Mouse (Mus musculus): ENCODE measurements around the gene Glis3.

The Glis3 gene

GRCm38 (mm10) chr19:28328444-28329110 is 351.3 kb downstream of the Glis3 start:
- DNase-seq (ENCODE audit: low read depth) = no peak

DNA sequence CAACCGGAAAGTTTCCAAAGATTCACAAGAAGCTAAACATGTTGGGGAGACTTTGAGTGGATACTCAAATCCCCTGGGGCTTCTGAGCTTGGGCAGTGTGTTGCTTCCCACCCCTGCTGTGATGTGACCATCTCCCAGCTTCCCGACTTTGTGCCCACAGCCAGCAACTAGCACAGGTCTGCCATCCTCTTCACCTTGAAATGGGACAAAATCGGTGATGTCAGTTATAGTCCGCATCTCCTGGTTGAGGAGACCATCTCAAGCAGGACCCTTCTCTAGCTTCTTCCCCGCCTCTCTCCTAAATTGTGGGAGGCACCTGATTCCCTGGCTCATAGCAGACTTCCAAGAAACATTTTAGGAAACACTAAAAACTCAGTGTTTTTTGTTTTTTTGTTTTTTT is 352.3 kb downstream of the Glis3 start:
- DNase-seq (ENCODE audit: low read depth) = no peak

DNA sequence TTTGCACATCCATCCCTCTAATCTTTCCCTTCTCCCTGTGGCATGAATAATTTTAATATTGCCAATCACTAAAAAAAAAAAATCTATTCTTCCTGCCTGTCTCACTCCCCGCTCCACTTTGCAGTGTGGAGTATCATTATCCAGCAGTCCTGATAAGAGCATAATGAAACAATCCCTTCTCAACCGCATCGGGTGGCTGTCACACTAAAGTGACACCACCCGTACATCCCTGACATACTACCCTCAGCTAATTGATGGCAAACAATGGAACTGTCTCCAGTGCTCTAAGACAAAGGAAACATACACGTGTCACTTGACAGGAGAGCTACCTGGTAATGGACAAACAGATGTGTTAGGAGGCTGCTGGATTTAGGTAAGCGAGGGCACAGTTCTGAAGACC is 373.8 kb downstream of the Glis3 start:
- no peak for DNase-seq (ENCODE audit: low read depth)

DNA sequence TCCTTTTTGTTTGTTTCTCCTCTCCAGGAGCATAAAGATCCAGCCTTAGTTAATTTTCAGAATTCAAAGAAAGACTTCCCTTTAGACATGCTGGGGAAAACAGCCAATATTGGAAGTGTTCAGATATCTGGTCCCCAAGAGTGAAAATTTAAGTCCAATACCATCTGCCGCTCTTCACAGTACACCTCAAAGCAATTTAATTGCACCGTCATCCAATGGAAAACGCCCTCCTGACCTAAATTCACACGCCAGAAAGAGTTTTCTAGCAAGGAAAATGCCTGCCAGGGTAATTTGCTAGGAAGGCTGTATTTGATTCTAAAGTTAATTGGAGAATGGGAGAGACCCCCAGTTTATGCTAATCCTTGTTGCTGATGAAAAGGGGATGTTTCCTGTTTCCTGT is 374.4 kb downstream of the Glis3 start:
- DNase-seq (ENCODE audit: low read depth) = no peak

- DNase-seq (ENCODE audit: low read depth) = no peak
Measured at GRCm38 (mm10) chr19:28302831-28303242, 377.0 kb downstream of the Glis3 start.

- DNase-seq (ENCODE audit: low read depth) = no peak
Measured at GRCm38 (mm10) chr19:28300226-28300625, 379.7 kb downstream of the Glis3 start.

GRCm38 (mm10) chr19:28299211-28299775 is 380.6 kb downstream of the Glis3 start:
- DNase-seq (ENCODE audit: low read depth) = no peak

GRCm38 (mm10) chr19:28298669-28299068 is 381.2 kb downstream of the Glis3 start:
- DNase-seq (ENCODE audit: low read depth) = no peak

GRCm38 (mm10) chr19:28291596-28291995 is 388.3 kb downstream of the Glis3 start:
- DNase-seq (ENCODE audit: low read depth) = no peak

DNA sequence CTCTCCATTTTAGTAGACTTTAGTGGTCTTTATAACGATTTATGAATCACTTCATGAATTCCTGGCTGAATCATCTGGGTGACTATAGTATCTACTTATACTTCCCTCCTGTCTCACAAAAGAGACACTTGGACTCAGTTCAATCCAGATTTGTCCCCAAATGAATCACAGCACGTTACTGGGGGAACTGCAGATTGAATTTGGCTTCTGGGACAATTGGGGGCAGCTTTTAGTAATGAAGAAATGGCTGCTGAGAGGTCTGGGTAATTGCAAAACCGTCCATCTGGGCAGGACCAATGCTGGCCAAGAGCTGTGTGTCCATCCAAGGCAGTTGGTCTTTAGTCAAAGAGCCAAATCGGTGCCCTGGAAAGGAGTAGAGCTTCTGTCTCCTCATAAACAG is 390.4 kb downstream of the Glis3 start:
- DNase-seq (ENCODE audit: low read depth) = no peak

GRCm38 (mm10) chr19:28287431-28287830 is 392.4 kb downstream of the Glis3 start:
- no peak for DNase-seq (ENCODE audit: low read depth)

- no peak for DNase-seq (ENCODE audit: low read depth)
Measured at GRCm38 (mm10) chr19:28284098-28284569, 395.7 kb downstream of the Glis3 start.

DNA sequence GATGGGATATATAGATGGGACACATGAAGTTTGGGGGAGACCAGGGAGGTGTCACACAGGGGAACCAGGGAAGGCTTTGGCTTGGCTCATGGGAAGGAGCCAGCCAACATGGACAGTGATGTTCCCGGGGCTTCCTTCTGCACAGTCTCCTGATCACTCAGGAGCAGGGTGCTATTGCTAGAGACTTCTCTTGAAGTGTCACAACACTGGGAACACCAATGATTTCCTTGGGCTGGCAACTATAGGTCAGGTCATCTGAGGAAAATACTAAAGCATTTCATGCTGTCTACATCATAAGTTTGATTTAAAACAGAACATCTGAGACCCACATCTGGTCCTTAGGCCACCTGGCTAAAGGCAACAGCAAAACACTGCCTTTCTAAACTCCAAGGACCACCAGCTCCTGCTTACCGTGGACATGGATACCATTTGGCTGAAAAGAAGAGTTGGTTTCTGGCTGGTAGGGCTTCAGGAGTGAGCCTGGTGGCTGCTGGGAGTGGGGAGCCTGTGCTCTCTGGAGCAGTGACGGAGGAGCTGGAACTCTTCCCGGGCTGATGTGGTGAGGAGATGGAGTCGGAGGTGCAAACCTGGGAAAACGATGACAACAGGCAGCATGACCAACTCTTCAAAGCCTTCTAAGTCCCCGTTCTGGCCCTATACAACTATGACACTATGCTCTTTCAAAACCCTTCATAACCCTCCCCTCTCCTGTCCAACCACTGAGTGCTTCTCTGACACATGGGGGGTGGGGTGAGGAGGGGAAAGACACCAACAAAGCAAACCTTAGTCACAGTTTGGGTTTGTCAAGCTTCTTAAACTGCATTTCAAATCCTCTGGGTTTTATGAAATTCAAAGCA is 396.4 kb downstream of the Glis3 start:
- DNase-seq (ENCODE audit: low read depth) = no peak

- no peak for DNase-seq (ENCODE audit: low read depth)
Measured at GRCm38 (mm10) chr19:28281405-28281804, 398.5 kb downstream of the Glis3 start.

DNA sequence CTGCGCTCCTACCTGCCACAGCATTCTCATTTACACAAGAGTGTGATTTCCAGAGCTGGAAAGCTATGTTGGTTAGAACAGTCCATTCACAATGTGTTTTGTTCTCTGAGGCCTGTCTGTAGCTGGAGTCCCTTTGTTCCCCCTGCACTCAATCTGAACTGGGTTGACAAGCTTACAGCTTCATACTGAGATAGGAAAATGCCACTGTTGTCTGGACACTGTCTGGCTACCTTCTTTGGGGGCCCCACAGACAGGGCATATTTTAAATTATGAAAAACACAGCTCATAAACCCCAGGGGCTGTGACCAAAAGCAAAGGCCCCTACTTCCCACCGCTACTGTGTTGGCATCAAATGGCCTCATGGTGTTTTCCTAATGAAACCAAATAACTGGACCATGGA is 402.8 kb downstream of the Glis3 start:
- DNase-seq (ENCODE audit: low read depth) = no peak

DNA sequence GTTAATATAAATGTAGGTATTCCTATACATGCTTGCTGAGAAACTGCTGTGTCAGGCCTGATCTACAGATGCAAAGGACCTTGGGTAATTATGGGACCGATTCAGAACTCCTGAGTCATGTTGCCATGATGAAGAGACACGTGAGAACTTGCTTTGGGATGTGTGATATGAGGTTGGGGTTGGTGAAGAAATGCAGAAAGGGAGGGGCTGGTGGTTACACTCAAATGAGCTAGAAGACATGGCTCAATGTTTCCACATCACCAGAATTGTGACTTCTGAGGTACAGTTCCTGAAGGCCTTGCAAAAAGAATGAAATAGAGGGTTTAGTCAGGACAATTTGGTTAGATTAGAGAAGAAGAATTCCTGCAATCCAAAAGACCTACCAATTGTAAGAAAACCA is 405.4 kb downstream of the Glis3 start:
- DNase-seq (ENCODE audit: low read depth) = no peak

GRCm38 (mm10) chr19:28273946-28274345 is 405.9 kb downstream of the Glis3 start:
- DNase-seq (ENCODE audit: low read depth) = no peak

GRCm38 (mm10) chr19:28266850-28267249 is 413.0 kb downstream of the Glis3 start:
- DNase-seq (ENCODE audit: low read depth) = no peak

- DNase-seq (ENCODE audit: low read depth) = no peak
Measured at GRCm38 (mm10) chr19:28265776-28266175, 414.1 kb downstream of the Glis3 start.

DNA sequence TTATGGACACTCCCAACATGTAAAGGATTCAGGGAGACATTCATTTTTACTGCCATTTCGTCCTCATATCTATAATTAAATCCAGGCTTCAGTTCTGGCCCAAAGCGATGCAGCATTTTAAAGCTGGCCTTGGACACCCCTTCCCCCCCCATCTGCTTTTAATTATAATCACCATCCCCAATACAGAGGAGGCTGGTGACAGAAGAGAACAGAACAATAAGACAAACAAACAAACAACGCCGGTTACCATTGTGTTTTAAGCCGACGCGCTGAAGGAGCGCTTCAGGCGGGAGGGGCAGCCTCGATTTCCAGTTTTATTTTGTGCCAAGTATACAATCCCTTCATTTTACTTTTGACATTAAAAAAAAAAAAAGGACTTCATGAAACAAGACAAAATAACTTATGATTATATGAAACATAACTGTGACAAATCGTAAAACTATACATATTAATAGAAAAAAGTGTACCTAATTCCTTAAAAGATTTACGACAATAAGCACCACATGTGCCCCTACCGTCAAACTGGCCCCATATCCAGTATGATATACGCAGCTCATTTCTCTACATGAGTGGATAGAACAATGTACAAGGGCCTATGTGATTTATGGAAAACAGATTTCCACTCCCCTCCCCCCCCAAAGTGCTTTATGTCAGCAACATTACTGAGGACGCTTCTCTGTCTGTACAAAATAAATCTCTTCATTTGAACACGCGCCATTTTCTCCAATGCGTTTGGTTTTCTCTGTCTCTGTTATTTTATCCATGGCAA is 420.8 kb downstream of the Glis3 start:
- DNase-seq (ENCODE audit: low read depth) = no peak

DNA sequence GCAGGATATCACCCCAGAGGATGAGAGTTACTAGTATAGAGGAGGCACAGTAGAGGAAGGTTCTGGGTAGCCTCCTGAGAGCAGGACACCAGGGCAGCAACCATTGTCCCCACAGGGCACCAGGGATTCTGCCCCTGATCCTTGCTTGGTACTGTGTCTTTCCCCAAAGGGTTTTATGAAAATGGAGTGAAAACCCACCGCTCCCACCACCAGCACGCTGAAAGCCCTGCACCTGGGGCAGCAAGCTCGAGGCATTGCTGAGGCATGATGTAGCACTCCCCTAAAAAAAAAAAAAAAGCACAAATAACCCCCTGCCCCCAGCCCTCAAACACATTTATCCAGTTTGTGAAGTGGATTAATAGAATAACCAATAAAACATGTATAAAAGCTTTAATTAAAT is 421.4 kb downstream of the Glis3 start:
- no peak for DNase-seq (ENCODE audit: low read depth)

DNA sequence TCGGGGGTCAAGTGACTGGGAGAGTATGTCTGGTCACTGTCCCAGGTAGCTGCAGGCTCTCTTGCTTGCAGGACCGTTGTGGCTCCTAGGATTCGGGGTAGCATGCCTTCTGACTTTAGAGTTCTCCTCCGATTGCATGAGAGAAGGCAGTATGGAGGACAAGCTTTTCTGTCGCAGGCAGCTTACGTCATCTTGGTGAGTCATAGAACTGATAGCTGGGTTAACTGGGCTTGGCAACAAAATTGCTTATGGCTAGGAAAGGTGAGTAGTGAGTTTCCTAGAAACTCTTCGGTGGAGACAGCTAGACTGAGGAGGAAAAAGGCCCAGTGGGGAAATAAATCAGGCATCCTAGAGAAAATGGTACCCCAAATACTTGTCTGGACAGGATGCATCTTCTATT is 432.5 kb downstream of the Glis3 start:
- no peak for DNase-seq (ENCODE audit: low read depth)
